Mouse (Mus musculus) cerebellum, adult 2 months (tissue): ENCODE measurements around the gene Rpl9-ps1.

Experiments used
- CTCF ChIP-seq: fragments of 200-500 bp; IDR thresholded peaks from 2 replicates; pipeline ENCODE4 v1.5.1; 2011; ENCODE audit warnings: low read depth, mild to moderate bottlenecking, control low read depth, low read length, moderate library complexity, borderline replicate concordance; ENCODE audit not compliant: insufficient read depth
- POLR2A ChIP-seq: fragments of 200-500 bp; IDR thresholded peaks from 2 replicates; pipeline ENCODE4 v1.6.1; 2011; ENCODE audit warnings: low read length, control low read depth, borderline replicate concordance; ENCODE audit not compliant: insufficient read depth

DNA sequence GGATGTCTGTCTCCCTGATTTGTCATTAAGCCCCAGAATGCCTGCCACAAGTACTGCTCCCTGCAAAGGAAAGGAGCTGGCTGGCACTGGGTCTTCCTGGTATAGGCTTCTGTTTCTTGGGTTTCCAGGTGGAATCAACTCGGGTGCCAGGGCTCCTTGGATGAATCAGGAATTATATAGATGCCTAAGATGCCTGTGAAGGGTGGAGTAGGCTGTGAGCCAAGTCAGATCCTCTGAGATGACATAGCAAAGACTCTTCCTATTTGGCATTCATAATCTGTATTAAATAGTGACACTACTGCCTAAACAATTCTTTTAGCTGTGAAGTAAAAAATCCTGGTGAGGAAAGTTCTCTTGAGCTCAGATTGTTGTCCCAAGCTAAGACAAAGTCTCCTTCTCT is 39.0 kb downstream of the Rpl9-ps1 start:
- TF ChIP-seq POLR2A (no peak), CTCF (no peak)
